Mouse (Mus musculus) 3134 (cell line): Measurements from ENCODE around the gene Mybphl.

Experiments
- DNase-seq: peaks from one replicate; pipeline ENCODE4 v3.0.0-alpha.2; 2011; ENCODE audit warnings: low spot score; ENCODE audit not compliant: insufficient read length; ENCODE audit errors: extremely low read depth

The Mybphl gene

GRCm38 (mm10) chr3:108364270-108364995, at the start of gene Mybphl:
Gene Mybphl (plus strand): TSS chr3:108364911.
- no peak for DNase-seq

DNA sequence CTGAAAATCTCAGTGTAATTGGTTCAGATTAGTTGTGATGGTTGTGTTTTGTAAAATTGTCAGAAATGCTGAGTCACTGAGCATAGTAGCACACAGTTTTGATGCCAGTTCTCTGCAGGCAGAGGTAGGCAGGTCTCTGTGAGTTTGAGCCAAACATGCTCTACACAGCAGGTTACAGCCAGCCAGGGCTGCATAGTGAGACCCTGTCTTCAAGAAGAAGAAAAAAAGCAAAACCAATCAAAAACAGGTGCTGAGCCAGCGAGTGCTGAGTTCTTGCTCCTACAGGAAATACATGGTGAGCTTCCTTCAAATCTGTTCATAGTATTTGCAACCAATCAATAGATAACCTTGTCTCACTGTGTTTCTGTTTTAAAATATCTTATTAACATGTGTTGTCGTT, 46.2 kb upstream of the Mybphl start:
- DNase-seq: no peak

DNA sequence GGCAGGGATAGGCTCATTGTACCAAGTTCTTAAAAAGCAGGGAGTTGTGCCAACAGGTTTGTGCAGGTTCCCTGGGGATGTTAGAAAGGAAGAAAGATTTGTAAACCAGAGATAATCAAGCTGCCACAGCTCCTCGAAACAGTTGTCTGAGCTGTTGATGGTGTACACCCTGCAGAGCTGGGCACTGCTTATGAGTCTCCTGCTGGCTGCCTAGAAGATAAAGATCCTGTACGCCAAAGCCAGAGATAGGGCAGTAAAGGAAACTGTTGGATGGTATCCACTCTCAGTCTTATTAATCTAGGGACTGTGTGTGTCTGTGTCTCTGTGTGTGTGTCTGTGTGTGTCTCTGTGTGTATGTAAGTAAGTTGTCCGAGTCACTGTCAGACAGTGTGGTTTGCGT, 43.0 kb upstream of the Mybphl start:
- no peak for DNase-seq

- DNase-seq: no peak
These were observed 42.6 kb upstream of the Mybphl start for GRCm38 (mm10) chr3:108322136-108322535.

DNA sequence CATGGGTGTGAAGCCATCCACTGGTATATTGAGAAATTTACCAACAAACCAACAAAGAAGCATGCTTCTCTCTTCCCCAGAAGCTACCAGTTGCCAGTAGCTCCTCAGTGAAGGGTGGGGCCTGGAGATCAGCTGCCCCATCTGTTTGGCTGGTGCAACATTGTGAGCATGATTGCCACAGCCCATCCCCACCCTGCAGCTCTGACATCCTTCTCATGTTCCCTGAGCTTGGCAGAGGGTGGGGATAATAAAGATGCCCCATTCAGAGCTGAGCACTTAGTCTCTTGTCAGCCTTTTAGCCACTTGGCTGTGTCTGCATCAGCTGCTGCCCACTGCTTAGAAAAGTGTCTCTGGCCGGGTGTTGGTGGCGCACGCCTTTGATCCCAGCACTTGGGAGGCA, 41.7 kb upstream of the Mybphl start:
- DNase-seq: peak; percentile 17

DNA sequence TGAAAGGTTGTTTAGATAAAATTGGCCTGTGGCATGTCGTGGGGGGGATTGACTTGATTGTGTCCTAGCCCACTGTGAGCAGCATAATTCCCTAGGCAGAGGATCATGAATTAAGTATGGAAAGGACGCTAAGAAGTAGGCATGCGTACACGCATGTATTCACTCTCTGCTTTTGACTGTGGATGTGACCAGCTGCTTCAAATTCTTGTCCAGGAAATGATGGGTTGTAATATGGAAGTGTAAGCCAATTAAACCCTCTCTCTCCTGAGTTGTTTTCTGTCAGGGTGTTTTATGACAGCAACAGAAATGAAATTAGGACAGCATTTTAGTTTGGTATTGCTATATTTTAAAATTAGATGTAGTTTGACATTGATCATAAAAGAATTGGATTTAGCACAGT, 39.9 kb upstream of the Mybphl start:
- DNase-seq: no peak

- DNase-seq: no peak
These were observed 39.2 kb upstream of the Mybphl start for GRCm38 (mm10) chr3:108325521-108325920.

DNA sequence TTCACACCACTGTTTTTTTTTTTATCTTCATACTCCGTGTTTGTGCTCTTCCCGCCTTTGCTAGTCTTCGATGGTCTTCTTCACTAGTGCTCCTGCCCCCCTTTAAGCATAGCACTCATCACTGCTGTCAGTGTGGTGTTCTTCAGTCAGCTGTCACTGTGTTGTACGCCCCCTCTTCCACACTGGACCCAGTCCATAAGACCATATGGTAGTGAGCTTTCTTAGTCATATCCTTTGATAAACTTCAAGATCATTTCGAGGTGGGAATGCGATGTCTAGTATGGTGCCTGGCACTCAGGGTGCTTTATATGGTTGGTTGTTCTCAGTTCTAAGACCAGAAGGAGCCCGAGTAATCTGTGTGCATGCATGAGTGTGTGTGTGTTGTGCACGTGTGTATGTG, 37.4 kb upstream of the Mybphl start:
- DNase-seq: no peak

GRCm38 (mm10) chr3:108327916-108328315, 36.8 kb upstream of the Mybphl start:
- DNase-seq: no peak

GRCm38 (mm10) chr3:108328441-108328841, 36.3 kb upstream of the Mybphl start:
- peak; percentile 81 for DNase-seq

- DNase-seq: no peak
These were observed 33.9 kb upstream of the Mybphl start for GRCm38 (mm10) chr3:108330812-108331211.

- DNase-seq: no peak
These were observed 27.8 kb upstream of the Mybphl start for GRCm38 (mm10) chr3:108336878-108337277.

GRCm38 (mm10) chr3:108341040-108341439, 23.7 kb upstream of the Mybphl start:
- no peak for DNase-seq

- no peak for DNase-seq
These were observed 22.5 kb upstream of the Mybphl start for GRCm38 (mm10) chr3:108342185-108342584.

- no peak for DNase-seq
These were observed 18.9 kb upstream of the Mybphl start for GRCm38 (mm10) chr3:108345855-108346254.

DNA sequence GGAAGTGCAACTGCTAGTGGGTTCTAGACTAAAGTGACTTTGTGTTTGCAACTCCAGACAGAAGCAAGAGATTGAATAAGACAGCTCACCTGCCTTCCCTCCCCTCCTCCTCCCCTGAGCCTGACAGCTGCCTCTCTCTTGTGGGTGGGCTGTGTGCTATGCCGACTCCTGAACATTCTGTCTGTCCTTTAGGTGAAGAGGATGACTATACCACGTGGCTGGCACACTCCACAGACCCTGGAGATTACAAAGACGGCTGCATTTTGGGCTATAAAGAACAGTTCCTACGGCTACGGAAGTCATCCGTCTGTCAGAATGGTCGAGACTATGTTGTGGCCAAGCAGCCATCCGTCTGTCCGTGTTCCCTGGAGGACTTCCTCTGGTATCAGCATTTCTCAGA, 16.3 kb upstream of the Mybphl start:
- DNase-seq: no peak

DNA sequence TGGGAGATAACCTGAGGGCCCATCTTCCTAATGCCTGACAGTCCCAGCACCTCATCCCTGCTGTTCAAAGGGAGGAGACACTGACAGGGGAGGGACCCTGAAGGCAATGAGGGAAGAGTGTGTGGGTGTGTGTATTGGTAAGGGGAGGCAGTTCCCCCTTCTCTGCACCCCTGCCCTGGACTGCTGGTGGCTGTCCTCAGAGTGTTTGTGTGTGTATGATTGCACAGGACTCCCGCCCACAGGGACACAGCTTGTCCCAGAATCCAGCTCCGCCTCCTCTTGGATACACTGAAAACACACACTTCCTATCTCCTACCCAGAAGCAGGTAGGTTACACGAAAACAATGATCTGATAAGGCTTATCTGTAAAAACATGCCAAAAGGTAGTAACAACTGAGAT, 9.5 kb upstream of the Mybphl start:
- DNase-seq: no peak

DNA sequence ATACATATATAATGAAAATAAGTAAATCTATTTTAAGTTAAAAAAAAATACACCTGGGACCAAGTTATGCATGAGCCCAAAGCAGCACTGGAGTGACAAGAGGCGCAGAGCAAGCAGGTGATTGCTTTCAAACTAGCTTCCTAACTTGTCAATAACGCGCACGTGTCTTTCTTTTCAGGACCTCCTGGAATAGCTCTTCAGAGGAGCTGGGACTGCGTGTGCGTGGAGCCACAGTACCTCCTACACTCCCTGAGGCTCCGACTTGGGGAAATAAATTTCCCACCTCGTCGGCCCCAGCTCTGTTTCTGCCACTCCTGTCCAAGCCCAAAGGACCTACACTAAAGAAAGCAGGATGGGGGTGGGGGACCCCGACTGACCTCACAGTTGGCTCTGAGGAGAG, 7.7 kb upstream of the Mybphl start:
- DNase-seq: no peak

GRCm38 (mm10) chr3:108358445-108358844, 6.3 kb upstream of the Mybphl start:
- no peak for DNase-seq

DNA sequence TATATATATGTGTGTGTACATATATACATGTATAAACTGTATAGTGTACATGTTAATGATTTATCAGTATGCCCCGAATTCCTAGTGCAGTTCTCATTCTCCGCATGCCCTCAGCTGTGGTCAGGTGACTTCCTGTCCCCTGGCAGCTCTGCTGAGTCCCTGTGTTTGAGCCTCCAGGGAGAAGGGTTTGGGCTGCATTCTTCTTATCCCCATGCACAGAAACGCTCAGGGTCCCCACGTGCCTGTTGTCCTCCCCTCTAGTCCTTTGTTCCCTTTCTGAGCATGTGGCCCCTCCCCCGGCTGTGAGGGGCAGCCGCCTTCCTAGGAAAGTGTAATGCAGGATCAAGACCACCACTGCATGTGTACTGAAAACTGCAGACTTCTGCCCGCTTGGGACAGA, 3.8 kb upstream of the Mybphl start:
- DNase-seq: no peak

DNA sequence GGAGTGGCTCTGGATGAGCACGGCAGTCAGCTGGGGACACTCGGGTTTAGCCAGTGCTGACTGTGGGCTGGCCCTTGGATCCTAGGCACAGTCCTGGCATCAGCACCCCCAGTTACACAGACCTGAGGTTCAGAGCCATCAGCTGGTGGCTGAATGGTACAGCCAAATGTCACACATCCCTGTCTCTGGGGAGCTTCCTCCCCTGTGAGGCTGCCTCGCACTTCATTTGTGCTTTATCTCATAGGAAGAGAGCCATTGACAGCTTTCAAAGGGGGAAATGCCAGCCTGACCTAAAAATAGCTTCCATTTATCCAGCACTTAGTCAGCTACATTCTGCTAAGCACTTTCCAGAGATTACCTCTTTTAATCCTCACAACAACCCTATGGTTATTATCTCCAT, 1.1 kb upstream of the Mybphl start:
- no peak for DNase-seq

GRCm38 (mm10) chr3:108367173-108367572, 2.5 kb downstream of the Mybphl start:
- DNase-seq: no peak

DNA sequence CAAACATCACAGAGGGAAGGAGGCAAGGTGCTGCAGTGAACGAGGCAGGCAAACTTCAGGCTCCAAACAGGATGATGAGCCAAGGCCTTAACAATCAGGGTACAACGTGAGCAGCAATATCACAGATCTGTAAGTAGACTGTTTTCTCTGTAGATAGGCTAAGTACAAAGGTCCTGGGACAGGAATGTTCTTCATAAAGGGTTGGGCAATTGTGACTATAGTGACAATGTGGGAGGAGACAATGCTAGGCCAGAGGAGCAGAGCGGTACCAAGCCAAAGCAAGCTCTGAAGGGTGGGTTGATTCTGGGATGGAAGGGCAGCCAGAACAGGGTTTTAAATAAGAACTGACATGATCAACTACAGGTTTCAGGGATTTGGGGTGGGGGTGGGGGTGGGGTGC, 3.1 kb downstream of the Mybphl start:
- DNase-seq: no peak
